Mouse (Mus musculus) heart, adult 10 weeks (tissue): ENCODE measurements around the gene Nln. TPM values are rescaled to one million over a fixed set of nuclear protein-coding genes. Genes with fewer than 3 reads are reported as not detected.

Experiments used
- polyA plus RNA-seq: library from polyadenylated mRNA; stranded (reverse); fragments of 350-450 nt; fragmentation: Illumina TruSeq; extraction: RNeasy Lipid Tissue Mini Kit (QIAGEN cat#74804); gene quantifications from one replicate; pipeline ENCODE4 v1.2.3, GENCODE M21; 2014; ENCODE audit warnings: low read depth, low replicate concordance

Nln gene
- 8.2 TPM for polyA plus RNA-seq

GRCm38 (mm10) chr13:104109288-104109815, at the start of gene Nln, which contains the start of gene Sgtb:
TSS of gene Nln (minus strand) at chr13:104109614.
TSS of gene Sgtb (plus strand) at chr13:104109741.

Other genes starting within 250 kb of the Nln start
- 28.4 TPM for gene Erbin, start 189.1 kb downstream of the Nln start, polyA plus RNA-seq
- 1.1 TPM for gene Sgtb, start 127 bp upstream of the Nln start, polyA plus RNA-seq
- 30.5 TPM for gene Trappc13, start 68.9 kb upstream of the Nln start, polyA plus RNA-seq
- gene Trim23, start 69.2 kb upstream of the Nln start, polyA plus RNA-seq: 21.4 TPM
- gene Cenpk, start 119.0 kb upstream of the Nln start, polyA plus RNA-seq: not detected
- gene Ppwd1, start 119.2 kb upstream of the Nln start, polyA plus RNA-seq: 4.5 TPM
- gene Adamts6, start 178.2 kb upstream of the Nln start, polyA plus RNA-seq: 1.6 TPM